ENCODE assay signal across 17 mouse cellular contexts in the genomic region with DNA sequence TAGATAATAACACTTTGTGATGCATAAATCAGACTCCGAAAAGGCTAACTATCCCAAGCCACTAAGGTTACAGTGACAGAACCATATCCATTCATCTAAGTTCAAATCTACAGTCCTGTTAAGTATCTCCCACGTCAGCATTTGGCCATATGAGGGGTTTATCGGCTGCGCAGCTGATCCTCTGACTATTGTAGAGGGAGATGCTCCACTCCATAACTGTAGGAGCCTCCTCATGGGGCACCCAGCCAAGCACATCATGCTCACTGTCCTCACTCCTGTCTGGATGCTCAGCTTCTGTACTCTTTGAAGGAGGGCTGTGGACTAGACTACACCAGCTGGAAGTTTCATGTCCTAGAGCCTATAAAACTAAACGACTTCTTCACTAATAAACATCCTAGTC.
"Had no signal": no experiment of that assay in that cellular context is flagged by ENCODE, and none has a peak within 500 bp of the region (broad histone marks: within the 10 kb centered on the region; RNA-seq: fewer than 3 reads in every experiment).

No protein-coding gene starts in this region.

- ATAC-seq: hindbrain, postnatal 0 days; intestine, embryonic 15.5 days; lung, postnatal 0 days had no signal

- H3K4me3 ChIP-seq: hindbrain, embryonic 13.5 days; intestine, embryonic 15.5 days; limb, embryonic 13.5 days; midbrain, embryonic 10.5 days; myocyte; neural tube, embryonic 15.5 days had no signal

- DNase-seq: layer of hippocampus, adult 9-11 months; layer of hippocampus, postnatal 36 days; lung, adult 18-20 months; lung, postnatal 4 days; midbrain, embryonic 14.5 days; right cerebral cortex, adult 18-20 months; right cerebral cortex, postnatal 25 days; thymus, postnatal 4 days had no signal

- H3K36me3 ChIP-seq: hindbrain, embryonic 13.5 days; intestine, embryonic 15.5 days; limb, embryonic 13.5 days; midbrain, embryonic 10.5 days; neural tube, embryonic 15.5 days had no signal

- H3K9ac ChIP-seq: hindbrain, embryonic 13.5 days; intestine, embryonic 15.5 days; limb, embryonic 13.5 days; liver, embryonic 14.5 days; neural tube, embryonic 15.5 days had no signal

- H3K4me1 ChIP-seq: hindbrain, embryonic 13.5 days; midbrain, embryonic 10.5 days; neural tube, embryonic 15.5 days had no signal

- H3K4me2 ChIP-seq: hindbrain, embryonic 13.5 days; intestine, embryonic 15.5 days; limb, embryonic 13.5 days; neural tube, embryonic 15.5 days had no signal

- H3K27me3 ChIP-seq: hindbrain, embryonic 13.5 days; intestine, embryonic 15.5 days; limb, embryonic 13.5 days; neural tube, embryonic 15.5 days had no signal

- H3K9me3 ChIP-seq: hindbrain, embryonic 13.5 days; intestine, embryonic 15.5 days; limb, embryonic 13.5 days; midbrain, embryonic 10.5 days; neural tube, embryonic 15.5 days had no signal

- H3K27ac ChIP-seq: hindbrain, embryonic 13.5 days; hindbrain, postnatal 0 days; intestine, embryonic 15.5 days; limb, embryonic 13.5 days; liver, embryonic 14.5 days; midbrain, embryonic 10.5 days; neural tube, embryonic 15.5 days had no signal
